Mouse (Mus musculus) granulocyte monocyte progenitor cell, adult 5-6 weeks (primary cell): ENCODE data around the gene Cntn5. TPM values are rescaled to one million over a fixed set of nuclear protein-coding genes. Genes with fewer than 3 reads are reported as not detected.
"Not testable (repeated sequence)": the region's sequence is repeated elsewhere in the genome, so short reads cannot be mapped to it uniquely, and the experiment has no call there.

Source experiments
- ATAC-seq: replicated peaks from 2 replicates; pipeline ENCODE4 v1.8.0; 2016; ENCODE audit warnings: mild to moderate bottlenecking, moderate TSS enrichment, inconsistent platforms; ENCODE audit not compliant: poor library complexity, severe bottlenecking
- total RNA-seq, 2 experiments: library from RNA; stranded (forward) in 1 of 2; stranded (reverse) in 1 of 2; fragments of 200-712, 200-1000 nt in 1 of 2; fragments of >200 nt in 1 of 2; fragmentation: Nextera tagmentation in 1 of 2; gene quantifications; 2 replicates each; pipeline ENCODE4 v1.2.3; 2014 to 2017

The Cntn5 gene
- total RNA-seq, 2 experiments from 2014 or later: not detected

DNA sequence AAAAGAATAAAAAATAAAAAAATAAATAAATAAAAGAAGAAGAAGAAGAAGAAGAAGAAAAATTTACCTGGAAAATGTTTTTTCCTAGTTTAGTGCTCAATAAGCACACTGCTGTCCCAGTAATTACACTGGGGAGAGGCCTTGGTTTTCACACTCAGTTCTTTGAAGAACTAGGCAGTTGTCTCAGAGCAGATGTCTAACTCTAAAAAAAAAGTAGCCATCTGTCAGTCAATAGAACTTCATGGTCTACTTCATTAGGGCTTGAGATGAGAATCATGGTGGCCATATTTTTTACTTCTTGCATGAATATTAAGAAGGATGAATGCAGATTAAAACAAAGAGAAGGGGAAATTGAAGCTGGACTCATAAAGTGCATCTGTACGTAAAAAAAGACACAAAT lies 246.5 kb downstream of the Cntn5 start:
- ATAC-seq: no peak

DNA sequence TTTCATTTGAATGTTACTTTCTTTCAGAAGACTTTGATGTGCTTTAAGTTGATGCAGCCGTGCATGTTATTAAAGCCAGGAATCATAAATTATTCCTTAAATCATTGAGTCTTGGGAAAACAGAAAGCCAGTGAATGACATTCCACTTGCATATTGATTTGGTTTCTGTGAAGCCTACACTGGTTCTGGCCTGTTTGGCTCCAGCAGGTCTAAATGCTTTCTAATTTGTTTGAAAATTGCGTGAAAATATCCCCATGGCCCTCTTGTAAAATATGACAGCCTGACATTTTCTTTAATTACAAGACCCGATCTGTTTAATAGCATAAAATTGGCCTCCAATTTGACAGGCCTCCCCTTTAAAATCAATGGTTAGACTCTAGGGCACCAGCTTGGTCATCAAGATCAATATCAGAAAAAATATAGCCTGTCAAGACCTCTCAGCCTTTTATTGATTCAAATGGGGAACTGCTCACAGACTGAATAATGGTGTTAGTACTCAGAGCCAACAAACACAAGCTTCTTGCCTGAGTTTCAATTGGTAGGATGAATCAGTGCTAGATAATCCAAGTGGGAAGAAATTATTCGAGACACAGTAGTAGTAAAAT lies 247.3 kb downstream of the Cntn5 start:
- no peak for ATAC-seq

DNA sequence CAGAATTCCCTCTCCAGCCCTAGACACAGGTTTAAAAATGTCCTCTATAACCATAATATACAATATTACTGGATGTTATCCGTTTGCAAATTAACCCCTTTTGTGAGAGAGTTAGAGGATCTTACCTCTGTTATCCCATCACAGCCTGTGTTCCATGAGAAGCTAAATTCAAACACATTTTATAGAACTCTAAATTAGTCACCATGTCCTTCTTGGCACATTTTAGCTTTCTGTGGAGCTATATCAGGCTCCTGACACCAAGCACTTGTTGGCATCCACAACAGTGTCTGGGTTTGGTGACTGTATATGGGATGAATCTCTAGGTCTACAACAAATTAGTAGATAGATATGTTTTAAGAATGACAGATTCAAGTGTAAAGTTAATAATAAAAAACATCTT lies 253.9 kb downstream of the Cntn5 start:
- no peak for ATAC-seq

DNA sequence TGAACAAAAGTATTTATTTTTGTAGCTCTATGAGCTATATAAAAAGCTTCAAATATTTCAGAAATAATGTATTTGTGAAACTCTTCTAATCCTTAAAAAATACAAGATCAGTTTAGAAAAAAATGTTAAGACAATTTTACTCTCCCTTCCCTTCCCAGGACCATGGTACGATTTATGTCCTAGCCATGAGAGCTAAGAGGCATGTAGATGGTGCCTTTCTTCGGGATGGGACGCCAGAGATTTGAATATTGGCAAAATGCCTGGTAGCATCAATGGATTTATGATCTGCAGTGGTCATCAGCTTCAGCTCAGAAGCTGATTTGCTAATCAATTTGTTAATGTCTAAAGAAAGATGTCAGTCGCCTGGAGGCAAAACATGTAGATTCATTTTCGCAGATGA lies 258.6 kb downstream of the Cntn5 start:
- no peak for ATAC-seq

- no peak for ATAC-seq
Observed at GRCm38 (mm10) chr9:10645045-10645830, 259.3 kb downstream of the Cntn5 start.

DNA sequence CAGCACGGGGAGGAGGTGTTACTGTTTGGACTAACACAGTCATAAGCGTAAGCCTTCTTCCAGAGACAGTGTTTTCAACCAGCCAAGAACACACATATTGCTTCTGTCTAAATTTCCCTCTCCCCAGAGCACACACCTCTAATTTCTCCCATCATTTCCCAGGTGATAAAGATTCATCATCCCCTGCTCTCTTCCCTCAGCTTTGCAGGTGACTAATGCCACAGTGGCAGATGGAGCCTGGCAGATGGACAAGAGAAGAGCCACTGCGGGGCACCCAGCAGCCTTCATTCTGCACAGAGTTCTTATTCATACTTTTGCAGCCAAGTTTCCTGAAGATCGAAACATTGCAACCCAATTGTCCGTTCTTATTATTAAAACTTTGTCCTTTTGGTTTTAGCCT lies 286.5 kb downstream of the Cntn5 start:
- no peak for ATAC-seq

DNA sequence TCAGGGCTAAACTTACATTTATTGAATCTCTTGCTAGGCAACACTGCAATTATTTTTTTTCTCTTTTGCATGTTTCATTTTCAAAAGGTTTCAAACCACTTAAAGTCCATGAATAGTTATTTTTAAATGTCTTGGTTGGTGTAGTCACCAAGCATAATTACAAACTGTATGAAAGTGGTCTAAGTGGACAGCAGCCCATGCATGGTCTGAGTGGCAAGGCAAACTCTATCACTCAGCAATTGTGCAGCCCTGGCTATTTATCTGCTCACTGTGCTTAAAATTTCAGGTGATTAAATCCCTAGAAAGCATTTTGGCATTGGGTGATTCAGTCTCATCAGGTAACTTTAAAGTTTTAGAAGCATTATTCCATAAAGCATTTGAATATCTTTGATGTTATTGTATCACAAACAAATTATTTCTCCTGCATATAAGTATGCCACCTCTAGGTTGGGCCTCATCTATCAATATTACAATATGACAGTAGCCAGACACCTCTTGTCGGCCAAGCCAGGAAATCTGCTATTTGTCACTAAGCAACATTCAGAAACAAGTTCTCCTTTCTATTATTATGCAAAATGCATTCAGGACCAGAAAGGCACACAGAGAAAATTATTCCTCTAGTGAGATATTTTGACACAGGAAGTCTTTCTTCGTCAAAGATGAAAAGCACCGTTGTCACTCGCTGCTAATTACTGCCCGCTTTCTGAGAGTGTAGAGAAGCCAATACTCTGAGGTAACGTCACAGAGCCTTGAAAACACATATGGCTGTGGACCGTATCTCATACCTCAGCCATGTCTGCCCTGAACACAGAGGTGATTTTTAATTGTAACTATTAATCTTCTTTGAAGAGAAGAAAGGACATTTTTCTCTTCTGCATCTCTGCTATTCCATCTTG lies 329.0 kb downstream of the Cntn5 start:
- no peak for ATAC-seq

- no peak for ATAC-seq
Observed at GRCm38 (mm10) chr9:10569830-10570229, 334.7 kb downstream of the Cntn5 start.

DNA sequence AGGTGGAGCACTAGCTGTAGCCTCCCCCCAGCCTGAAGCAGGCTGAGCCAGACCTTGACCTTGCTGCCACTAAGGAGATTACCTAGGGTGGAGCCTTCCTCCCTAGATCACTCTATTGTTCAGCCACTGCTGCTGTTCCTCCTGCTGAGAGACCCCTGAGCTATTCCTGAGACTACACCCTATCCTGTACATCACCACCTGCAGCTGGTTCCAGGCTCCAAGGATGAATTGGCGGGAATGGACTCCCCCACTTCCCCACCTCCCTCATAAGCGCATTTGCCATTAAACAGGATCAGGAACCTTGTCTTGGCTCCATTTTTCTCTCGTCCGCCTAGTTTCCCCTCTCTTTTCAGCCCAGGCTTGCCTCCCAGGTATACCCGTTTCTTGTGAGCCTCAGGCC lies 363.7 kb downstream of the Cntn5 start:
- not testable (repeated sequence) for ATAC-seq

DNA sequence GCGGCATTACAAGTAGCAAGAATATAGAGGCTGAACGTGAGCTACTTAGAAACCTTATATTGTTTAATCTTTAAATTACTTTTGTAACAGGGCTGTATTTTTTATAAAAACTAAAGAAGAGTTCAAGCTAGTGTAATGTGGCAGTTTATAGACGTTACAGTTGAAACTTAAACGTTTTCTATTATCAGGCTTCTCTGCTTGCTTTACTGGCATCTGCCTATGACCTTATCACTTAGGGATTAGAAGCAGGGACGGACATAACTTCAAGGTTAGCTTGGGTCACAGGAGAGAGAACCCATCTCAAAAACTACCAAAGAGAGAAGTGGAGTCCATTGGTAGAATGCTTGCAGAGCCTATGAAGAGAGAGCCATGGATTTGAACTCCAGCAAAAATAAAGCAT lies 372.3 kb downstream of the Cntn5 start:
- no peak for ATAC-seq

- ATAC-seq: no peak
Observed at GRCm38 (mm10) chr9:10531087-10531486, 373.5 kb downstream of the Cntn5 start.

GRCm38 (mm10) chr9:10529528-10529927 lies 375.0 kb downstream of the Cntn5 start:
- ATAC-seq: no peak

GRCm38 (mm10) chr9:10529113-10529512 lies 375.5 kb downstream of the Cntn5 start:
- no peak for ATAC-seq

DNA sequence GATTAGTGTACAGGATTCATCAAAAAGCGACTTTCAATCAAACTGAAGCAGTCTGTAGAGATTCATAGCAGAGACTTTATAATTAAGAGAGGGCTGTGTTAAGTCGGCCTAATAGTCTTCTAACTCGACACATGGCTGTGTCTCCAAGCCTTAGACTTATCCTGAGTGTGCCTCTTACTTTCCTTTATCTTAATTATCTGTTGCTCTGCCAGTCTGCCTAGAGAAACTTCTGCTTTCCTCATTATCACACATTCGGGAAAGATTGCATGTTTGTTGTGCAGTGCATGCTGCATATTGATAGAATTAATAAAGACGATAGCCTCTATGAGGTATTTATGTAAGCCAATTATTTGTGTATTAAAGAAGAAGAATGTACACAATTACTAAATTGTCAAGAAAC lies 375.9 kb downstream of the Cntn5 start:
- ATAC-seq: no peak

GRCm38 (mm10) chr9:10525915-10526667 lies 378.5 kb downstream of the Cntn5 start:
- no peak for ATAC-seq

- ATAC-seq: no peak
Observed at GRCm38 (mm10) chr9:10522604-10523003, 382.0 kb downstream of the Cntn5 start.

- ATAC-seq: no peak
Observed at GRCm38 (mm10) chr9:10521054-10521453, 383.5 kb downstream of the Cntn5 start.

DNA sequence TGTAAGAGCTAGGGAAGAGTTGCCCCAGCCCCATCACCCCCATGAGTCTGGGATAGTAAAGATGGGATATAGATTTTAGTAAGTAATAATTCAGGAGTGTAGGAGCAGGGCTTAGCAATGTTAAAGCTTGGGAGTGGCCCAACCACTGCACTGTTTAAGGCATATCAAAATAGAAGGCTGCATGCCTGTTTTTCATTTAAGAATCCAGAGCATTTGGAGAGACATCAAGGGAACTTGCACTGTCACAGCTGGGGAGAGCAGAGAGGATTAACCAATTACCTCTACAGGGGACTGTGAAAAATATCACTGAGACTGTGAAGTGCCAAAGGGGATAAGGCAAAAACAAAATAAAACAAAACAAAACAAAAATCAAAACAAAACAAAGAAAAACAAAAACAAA lies 412.3 kb downstream of the Cntn5 start:
- ATAC-seq: no peak

DNA sequence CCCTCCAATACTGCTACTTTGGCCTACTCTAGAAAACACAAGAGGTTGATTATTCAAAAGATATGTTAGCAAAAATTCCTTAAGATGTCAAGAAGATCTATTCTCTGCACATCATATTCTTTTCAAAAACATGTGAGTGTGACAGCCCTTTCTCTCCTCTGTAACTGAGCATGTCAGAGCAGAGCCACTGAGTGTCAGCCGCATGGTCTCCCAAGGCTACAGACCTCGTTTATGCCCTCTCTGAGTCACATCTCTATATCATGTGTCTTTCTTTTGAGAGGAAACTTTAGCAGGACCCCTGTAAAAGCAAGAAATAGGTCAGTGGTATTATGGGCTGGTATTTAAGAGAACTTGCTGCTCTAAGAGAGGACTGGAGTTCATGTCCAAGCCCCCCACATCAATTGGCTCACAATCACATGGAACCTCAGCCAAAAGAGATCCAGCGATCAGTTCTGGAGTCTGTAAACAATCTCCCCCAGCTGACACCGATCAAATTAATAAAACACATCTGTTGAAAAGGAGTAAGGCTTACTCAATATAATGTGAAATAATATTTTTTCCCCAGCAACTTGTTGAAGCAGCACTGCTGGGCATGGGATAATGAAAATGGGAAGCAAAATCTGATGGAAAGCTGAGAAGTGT lies 433.0 kb downstream of the Cntn5 start:
- no peak for ATAC-seq

- no peak for ATAC-seq
Observed at GRCm38 (mm10) chr9:10464758-10465157, 439.8 kb downstream of the Cntn5 start.
